Mouse (Mus musculus): ENCODE data around the gene Slc12a3. TPM values are rescaled to one million over a fixed set of nuclear protein-coding genes. Genes with fewer than 3 reads are reported as not detected.
"Not testable (repeated sequence)": the region's sequence is repeated elsewhere in the genome, so short reads cannot be mapped to it uniquely, and the experiment has no call there.

Gene Slc12a3
- total and polyA plus RNA-seq, 2 experiments from 2014 or later, result 0.05 to 0.21 TPM

- not testable (repeated sequence) for H3K27me3 ChIP-seq (ENCODE audit: insufficient read depth, low read length); ATAC-seq; H3K4me1 ChIP-seq (ENCODE audit: insufficient read depth, low read length); H3K36me3 ChIP-seq (ENCODE audit: insufficient read depth, low read length); H3K27ac ChIP-seq; H3K9me3 ChIP-seq (ENCODE audit: low read length); H3K9ac ChIP-seq (replicated peaks; ENCODE audit: low read length); H3K4me3 ChIP-seq (ENCODE audit: low read length); H3K4me2 ChIP-seq (ENCODE audit: low read depth, low read length); DNase-seq (ENCODE audit: low spot score)
- 83% methylated on average over 2 of the region's 2 CpGs for WGBS
- TF ChIP-seq CTCF (IDR thresholded peaks at IDR 0.05; ENCODE audit: low read depth), result peak; percentile 15; the same call in 1 of the 2 replicates
Measured at GRCm38 (mm10) chr8:94399957-94400356, 71.0 kb downstream of the Slc12a3 start.

DNA sequence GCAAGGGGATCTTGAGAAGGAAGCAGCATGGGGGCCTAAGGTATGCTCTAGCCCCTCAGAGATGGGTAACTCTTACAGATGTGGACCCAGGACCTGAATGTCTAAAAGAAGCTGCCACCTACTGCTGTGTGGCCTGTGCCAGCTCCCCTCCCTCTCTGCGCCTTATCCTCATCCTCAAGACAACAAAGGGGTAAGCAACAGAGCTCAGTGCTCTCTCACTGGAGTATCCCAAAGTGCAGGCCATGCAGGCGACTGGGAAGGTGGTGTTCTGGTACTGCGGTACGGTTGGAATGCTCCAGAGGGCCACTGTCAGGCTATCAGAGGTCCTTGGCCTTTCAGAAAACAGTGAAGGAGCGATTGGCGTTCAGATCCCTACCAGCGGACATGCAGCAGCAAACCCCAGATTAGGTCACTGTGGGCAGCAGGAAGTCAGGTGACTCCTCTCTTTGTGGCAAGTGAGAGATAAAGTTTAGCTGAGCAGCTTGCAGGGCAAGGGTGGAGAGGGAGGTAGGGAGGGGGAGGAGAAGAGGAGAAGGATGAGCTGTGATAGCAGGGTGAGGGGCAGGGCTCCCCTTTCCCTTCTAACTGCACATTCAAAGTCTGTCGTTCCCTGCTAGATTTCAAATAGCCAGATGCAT lies 79.6 kb downstream of the Slc12a3 start:
- H3K4me2 ChIP-seq (ENCODE audit: low read depth, low read length), result no peak overlapping the region
- TF ChIP-seq CTCF (IDR thresholded peaks at IDR 0.05; ENCODE audit: low read depth), result no peak
- no peaks in the 10 kb centered on the region for H3K4me1 ChIP-seq (ENCODE audit: insufficient read depth, low read length)
- WGBS, result 72% methylated on average over 8 of the region's 8 CpGs
- no peak overlapping the region for H3K27ac ChIP-seq
- ATAC-seq (no peak), DNase-seq (ENCODE audit: low spot score) (no peak)
- H3K36me3 ChIP-seq (ENCODE audit: insufficient read depth, low read length), result no peaks in the 10 kb centered on the region
- H3K27me3 ChIP-seq (ENCODE audit: insufficient read depth, low read length), result no peaks in the 10 kb centered on the region
- no peaks in the 10 kb centered on the region for H3K9me3 ChIP-seq (ENCODE audit: low read length)
- no peak overlapping the region for H3K9ac ChIP-seq (replicated peaks; ENCODE audit: low read length)
- H3K4me3 ChIP-seq (ENCODE audit: low read length), result no peak overlapping the region

DNA sequence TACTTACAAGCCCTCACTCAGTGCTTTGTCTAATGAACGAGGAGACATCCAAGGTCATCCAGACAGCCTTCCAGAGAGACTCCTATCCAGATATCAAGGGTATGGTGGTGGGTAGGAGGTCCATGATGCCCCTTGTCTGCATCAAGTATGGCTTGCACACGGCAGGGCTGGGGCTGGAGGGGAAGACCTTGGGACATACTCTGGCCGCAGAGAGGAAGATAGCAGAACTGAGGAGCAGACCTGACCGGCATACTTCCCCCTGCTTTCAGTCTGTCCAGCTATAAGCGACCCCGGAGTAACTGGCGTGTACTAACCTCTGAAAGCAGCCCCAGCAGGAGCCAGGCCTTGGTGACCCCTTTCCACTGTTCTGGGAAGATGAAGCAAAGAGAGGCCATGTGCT lies 80.5 kb downstream of the Slc12a3 start:
- no peaks in the 10 kb centered on the region for H3K27me3 ChIP-seq (ENCODE audit: insufficient read depth, low read length)
- no peaks in the 10 kb centered on the region for H3K36me3 ChIP-seq (ENCODE audit: insufficient read depth, low read length)
- no peaks in the 10 kb centered on the region for H3K9me3 ChIP-seq (ENCODE audit: low read length)
- DNase-seq (ENCODE audit: low spot score), result no peak
- no peak overlapping the region for H3K27ac ChIP-seq
- TF ChIP-seq CTCF (IDR thresholded peaks at IDR 0.05; ENCODE audit: low read depth), result no peak
- no peak overlapping the region for H3K9ac ChIP-seq (replicated peaks; ENCODE audit: low read length)
- no peak overlapping the region for H3K4me2 ChIP-seq (ENCODE audit: low read depth, low read length)
- no peaks in the 10 kb centered on the region for H3K4me1 ChIP-seq (ENCODE audit: insufficient read depth, low read length)
- no peak for ATAC-seq
- H3K4me3 ChIP-seq (ENCODE audit: low read length), result no peak overlapping the region
- WGBS, result 77% methylated on average over 7 of the region's 7 CpGs

- 91% methylated on average over 6 of the region's 6 CpGs for WGBS
- Histone ChIP-seq H3K27ac (no peak overlapping the region), H3K9me3 (ENCODE audit: low read length) (no peaks in the 10 kb centered on the region), H3K9ac (replicated peaks; ENCODE audit: low read length) (no peak overlapping the region), H3K36me3 (ENCODE audit: insufficient read depth, low read length) (no peaks in the 10 kb centered on the region), H3K4me3 (ENCODE audit: low read length) (no peak overlapping the region), H3K4me2 (ENCODE audit: low read depth, low read length) (no peak overlapping the region), H3K27me3 (ENCODE audit: insufficient read depth, low read length) (no peaks in the 10 kb centered on the region), H3K4me1 (ENCODE audit: insufficient read depth, low read length) (no peaks in the 10 kb centered on the region)
- TF ChIP-seq CTCF (IDR thresholded peaks at IDR 0.05; ENCODE audit: low read depth), result no peak
- DNase-seq (ENCODE audit: low spot score) (no peak), ATAC-seq (no peak)
Measured at GRCm38 (mm10) chr8:94412518-94412917, 83.5 kb downstream of the Slc12a3 start.

GRCm38 (mm10) chr8:94413509-94413908 lies 84.5 kb downstream of the Slc12a3 start:
- DNase-seq (ENCODE audit: low spot score) (no peak), ATAC-seq (no peak)
- H3K27ac ChIP-seq, result no peak overlapping the region
- no peaks in the 10 kb centered on the region for H3K36me3 ChIP-seq (ENCODE audit: insufficient read depth, low read length)
- no peak for TF ChIP-seq CTCF (IDR thresholded peaks at IDR 0.05; ENCODE audit: low read depth)
- no peaks in the 10 kb centered on the region for H3K9me3 ChIP-seq (ENCODE audit: low read length)
- no peak overlapping the region for H3K4me2 ChIP-seq (ENCODE audit: low read depth, low read length)
- WGBS, result 89% methylated on average over 6 of the region's 6 CpGs
- no peak overlapping the region for H3K9ac ChIP-seq (replicated peaks; ENCODE audit: low read length)
- H3K27me3 ChIP-seq (ENCODE audit: insufficient read depth, low read length), result no peaks in the 10 kb centered on the region
- H3K4me1 ChIP-seq (ENCODE audit: insufficient read depth, low read length), result no peaks in the 10 kb centered on the region
- no peak overlapping the region for H3K4me3 ChIP-seq (ENCODE audit: low read length)

DNA sequence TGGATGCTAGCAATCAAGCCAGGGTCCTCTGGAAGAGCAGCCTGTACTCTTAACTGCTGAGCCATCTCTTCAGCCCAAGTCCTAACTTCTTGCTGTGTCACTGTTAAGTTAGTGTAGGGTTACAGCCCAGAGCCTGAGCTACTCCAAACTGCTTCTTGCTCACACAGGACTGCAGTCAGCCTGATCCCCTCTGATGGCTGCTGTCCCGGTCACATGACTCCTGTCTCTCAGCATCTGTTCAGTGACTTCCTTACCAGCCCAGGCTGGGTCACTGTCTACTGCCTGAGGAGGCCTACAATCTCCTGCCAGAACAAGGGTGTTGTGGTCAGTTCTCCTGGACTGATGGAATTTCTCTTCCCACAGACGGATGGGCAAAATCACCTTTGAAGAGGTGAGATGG lies 86.2 kb downstream of the Slc12a3 start:
- TF ChIP-seq CTCF (IDR thresholded peaks at IDR 0.05; ENCODE audit: low read depth), result no peak
- H3K9ac ChIP-seq (replicated peaks; ENCODE audit: low read length), result no peak overlapping the region
- DNase-seq (ENCODE audit: low spot score), result no peak
- ATAC-seq, result no peak
- no peak overlapping the region for H3K27ac ChIP-seq
- H3K4me2 ChIP-seq (ENCODE audit: low read depth, low read length), result no peak overlapping the region
- H3K36me3 ChIP-seq (ENCODE audit: insufficient read depth, low read length), result no peaks in the 10 kb centered on the region
- no peaks in the 10 kb centered on the region for H3K27me3 ChIP-seq (ENCODE audit: insufficient read depth, low read length)
- H3K4me1 ChIP-seq (ENCODE audit: insufficient read depth, low read length), result no peaks in the 10 kb centered on the region
- 78% methylated on average over 2 of the region's 2 CpGs for WGBS
- H3K4me3 ChIP-seq (ENCODE audit: low read length), result no peak overlapping the region
- H3K9me3 ChIP-seq (ENCODE audit: low read length), result no peaks in the 10 kb centered on the region

MicroRNAs within 50 kb of the gene (microRNA counts, 519-probe panel; counts per million panel counts)
- 4,739 counts per million, percentile 81 among the panel's probes with 10 or more counts for microRNA mmu-miR-138

Small RNAs within 50 kb of the gene (microRNA-seq; reads per million reads assigned to microRNA genes)
- gene Mir138-2, result 516 to 835 reads per million in 2 experiments

Other genes starting within 250 kb of the Slc12a3 start
- gene Bbs2, start 230.3 kb upstream of the Slc12a3 start, total RNA-seq (2014; rRNA removed), result 14.1 and 23.2 TPM in 2 replicates
- gene Bbs2, start 230.3 kb upstream of the Slc12a3 start, polyA plus RNA-seq (2015; fragmentation: Nextera tagmentation; extraction: Ambion mirVana), result 16.5 and 17.3 TPM in 2 replicates
- gene Mt4, start 192.0 kb upstream of the Slc12a3 start, total RNA-seq (2014; rRNA removed), result not detected in 2 replicates
- gene Mt4, start 192.0 kb upstream of the Slc12a3 start, polyA plus RNA-seq (2015; fragmentation: Nextera tagmentation; extraction: Ambion mirVana), result not detected in 2 replicates
- gene Mt3, start 176.6 kb upstream of the Slc12a3 start, total RNA-seq (2014; rRNA removed), result 631 and 889 TPM in 2 replicates
- gene Mt3, start 176.6 kb upstream of the Slc12a3 start, polyA plus RNA-seq (2015; fragmentation: Nextera tagmentation; extraction: Ambion mirVana), result 445 and 458 TPM in 2 replicates
- 109 and 110 TPM in 2 replicates for gene Mt2, start 156.5 kb upstream of the Slc12a3 start, total RNA-seq (2014; rRNA removed)
- 202 and 239 TPM in 2 replicates for gene Mt2, start 156.5 kb upstream of the Slc12a3 start, polyA plus RNA-seq (2015; fragmentation: Nextera tagmentation; extraction: Ambion mirVana)
- gene Mt1, start 150.1 kb upstream of the Slc12a3 start, total RNA-seq (2014; rRNA removed), result 648 and 1,037 TPM in 2 replicates
- 742 and 847 TPM in 2 replicates for gene Mt1, start 150.1 kb upstream of the Slc12a3 start, polyA plus RNA-seq (2015; fragmentation: Nextera tagmentation; extraction: Ambion mirVana)
- 33.1 and 43.3 TPM in 2 replicates for gene Nup93, start 114.6 kb upstream of the Slc12a3 start, total RNA-seq (2014; rRNA removed)
- 42.3 and 44.8 TPM in 2 replicates for gene Nup93, start 114.6 kb upstream of the Slc12a3 start, polyA plus RNA-seq (2015; fragmentation: Nextera tagmentation; extraction: Ambion mirVana)
- 87.1 and 87.9 TPM in 2 replicates for gene Herpud1, start 57.2 kb downstream of the Slc12a3 start, total RNA-seq (2014; rRNA removed)
- 65.2 and 65.6 TPM in 2 replicates for gene Herpud1, start 57.2 kb downstream of the Slc12a3 start, polyA plus RNA-seq (2015; fragmentation: Nextera tagmentation; extraction: Ambion mirVana)
- 0.83 and 0.89 TPM in 2 replicates for gene Nlrc5, start 105.2 kb downstream of the Slc12a3 start, total RNA-seq (2014; rRNA removed)
- 0.38 and 0.83 TPM in 2 replicates for gene Nlrc5, start 105.2 kb downstream of the Slc12a3 start, polyA plus RNA-seq (2015; fragmentation: Nextera tagmentation; extraction: Ambion mirVana)
- 45.5 and 57.8 TPM in 2 replicates for gene Cpne2, start 203.8 kb downstream of the Slc12a3 start, total RNA-seq (2014; rRNA removed)
- gene Cpne2, start 203.8 kb downstream of the Slc12a3 start, polyA plus RNA-seq (2015; fragmentation: Nextera tagmentation; extraction: Ambion mirVana), result 33.6 and 39.3 TPM in 2 replicates